Mouse (Mus musculus) neural tube, embryonic 10.5 days (tissue): ENCODE measurements at regions not wholly inside any gene's neighbourhood (a gene's known extent, or its start where the extent isn't known, plus 50 kb on each side); places are given as distances from the start of the nearest gene placed in this dataset.

ENCODE experiments used
- DNase-seq: peaks from one replicate; pipeline ENCODE4 v3.0.0-alpha.2; 2017; ENCODE audit warnings: low spot score; ENCODE audit errors: extremely low spot score

DNA sequence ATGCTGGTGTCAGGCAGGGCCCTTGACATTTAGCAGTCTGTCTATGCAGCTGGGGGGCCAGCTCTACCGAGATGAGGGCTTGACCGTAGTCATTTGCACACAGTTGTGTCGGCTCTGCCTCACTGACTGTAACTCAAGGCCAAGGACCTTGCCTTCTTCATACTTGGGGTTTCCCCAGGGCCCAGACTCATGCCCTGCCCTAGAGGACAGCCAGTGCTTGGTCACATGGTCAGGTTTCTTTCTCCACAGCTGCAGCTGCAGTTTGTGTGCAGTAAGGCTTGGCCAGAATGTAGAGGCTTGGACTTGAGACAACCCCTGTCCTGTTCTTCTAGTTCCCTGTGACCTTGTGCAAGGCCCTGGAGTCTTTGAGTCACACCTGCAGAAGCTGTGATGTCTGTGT lies 68.7 kb upstream of the Id2 start:
- DNase-seq = no peak

DNA sequence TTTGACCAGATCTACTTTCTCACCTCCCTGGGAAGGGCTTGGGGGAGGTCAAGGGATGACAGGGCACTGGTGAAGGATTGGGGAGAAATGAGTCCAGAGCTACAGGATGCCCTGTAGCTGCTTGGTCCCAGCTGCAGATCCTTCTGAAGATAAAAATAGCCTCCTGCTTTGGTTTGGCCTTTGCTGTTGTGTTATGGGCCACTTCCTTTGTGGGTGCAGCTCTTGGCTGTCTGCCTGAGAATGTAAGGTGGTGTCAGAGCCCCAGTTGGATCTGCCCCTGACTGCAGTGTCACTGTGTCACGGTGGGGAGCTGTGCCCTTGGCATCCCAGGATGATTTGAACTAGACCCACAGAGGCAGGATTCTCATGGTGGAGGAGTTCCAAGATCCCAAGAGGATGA lies 67.8 kb upstream of the Id2 start:
- DNase-seq = no peak

DNA sequence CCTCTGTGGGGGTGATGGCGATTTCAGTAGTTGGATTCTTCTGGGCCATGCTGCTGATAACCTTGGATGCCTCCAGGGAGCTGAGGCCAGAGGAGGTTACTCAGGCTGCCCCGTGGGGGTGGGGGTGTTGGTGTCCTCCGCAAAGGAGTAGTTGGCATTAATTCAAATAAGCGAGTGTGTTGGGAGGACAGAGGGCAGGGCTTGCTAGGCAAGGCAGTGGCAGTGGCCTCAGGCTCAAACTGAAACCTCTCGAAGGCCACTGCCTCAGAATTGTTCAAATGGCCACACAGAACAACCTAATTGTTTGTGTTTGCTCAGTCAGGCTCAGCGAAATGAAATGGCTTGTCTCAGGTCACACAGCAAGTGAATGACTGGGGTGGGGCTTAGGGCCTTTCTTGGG lies 66.6 kb upstream of the Id2 start:
- DNase-seq = no peak

DNA sequence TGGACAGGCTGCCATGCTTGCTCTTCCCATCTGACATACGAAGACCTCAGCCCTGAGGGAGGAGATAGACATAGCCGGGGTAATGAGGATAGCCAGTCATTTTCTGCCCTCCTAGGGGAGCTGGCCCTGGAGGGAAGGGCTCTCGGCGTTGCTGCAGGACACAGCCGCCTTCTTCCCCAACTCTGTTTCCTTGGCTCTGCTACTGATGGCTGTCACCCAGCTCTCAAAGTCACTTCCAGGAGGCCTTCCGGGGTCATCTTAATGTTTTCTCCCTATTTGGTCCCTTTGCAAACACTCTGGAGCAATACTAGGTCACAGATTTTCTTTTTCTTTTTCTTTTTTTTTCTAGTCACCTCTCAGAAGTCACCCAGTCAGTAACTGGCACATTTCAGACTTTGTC lies 65.9 kb upstream of the Id2 start:
- no peak for DNase-seq

DNA sequence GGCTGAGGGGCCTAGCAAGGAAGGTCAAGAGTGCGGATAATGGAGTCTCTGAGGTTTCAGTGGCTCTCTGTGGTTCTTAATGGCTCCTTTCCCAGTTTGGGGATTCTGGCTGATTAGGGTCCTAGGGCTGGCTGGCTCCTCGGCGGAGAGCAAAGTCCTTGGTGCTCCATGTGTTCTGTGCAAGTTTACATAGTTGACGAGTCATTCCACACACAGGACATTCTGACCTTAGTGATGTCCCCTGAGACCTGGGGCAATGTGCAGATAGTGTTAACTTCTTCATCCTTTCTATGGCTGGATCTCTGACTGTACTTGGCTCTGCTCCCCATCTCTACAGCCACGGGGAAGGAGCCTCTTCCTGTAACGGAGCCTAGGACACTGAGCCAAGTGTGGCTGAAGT lies 65.0 kb upstream of the Id2 start:
- DNase-seq = no peak

DNA sequence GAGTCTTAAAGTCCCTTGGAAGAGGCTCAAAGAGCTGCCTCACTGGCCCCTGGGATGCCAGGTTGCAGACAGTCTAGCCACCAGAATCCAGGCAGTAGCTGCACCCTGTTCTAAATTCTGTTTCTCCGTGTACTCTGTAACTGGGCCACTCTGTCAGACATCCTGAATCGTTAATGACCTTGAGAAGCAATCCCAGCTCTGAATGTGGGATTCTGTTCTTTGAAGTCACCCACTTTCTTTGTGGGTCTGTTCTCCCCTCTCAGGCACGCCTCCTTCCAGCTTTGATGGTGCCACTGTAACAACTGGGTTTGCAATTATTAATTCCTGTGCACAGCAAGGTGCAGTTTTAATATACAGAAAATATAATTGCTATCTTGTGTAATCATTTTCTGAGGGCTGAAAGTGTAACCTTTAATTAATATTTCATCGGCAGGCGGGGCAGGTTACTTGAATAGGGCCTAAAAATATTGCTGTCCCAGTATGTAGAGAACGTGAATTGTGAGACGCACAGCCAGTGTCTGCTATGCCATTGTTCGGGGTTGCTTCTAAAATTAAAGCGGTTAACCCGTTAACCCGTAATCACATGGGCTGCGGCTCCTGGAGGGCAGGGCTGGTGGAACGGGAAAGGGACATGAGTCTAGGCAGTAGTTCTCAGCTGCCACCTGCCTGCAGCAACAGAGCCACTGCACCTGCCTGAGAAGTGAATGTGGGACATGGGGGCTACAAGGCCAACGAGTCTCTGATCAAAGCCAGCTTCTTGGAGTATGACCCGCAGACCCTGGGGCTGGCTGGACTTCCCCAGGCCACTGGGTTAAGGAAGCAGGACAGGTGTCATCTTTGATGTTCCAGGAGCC lies 64.3 kb upstream of the Id2 start:
- no peak for DNase-seq

DNA sequence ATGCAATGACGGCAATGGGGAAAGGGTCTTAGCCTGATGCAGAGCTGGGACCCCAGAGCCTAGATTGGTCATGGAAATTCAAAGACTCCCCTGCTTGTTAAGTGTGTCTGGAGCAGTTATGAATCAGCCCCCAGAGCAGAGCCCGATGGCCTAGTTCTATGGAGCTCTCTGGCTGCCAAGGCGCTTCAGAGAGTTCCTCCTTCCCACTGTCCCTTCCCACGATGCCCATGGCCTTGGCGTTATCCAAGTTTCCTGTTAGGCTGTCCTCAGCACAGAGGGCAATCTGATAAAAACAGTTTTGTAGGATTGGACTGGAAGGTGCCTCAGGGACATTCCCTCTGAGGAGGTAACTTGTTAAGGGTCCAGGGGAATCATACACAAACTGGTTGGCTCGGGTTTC lies 62.2 kb upstream of the Id2 start:
- DNase-seq = no peak

DNA sequence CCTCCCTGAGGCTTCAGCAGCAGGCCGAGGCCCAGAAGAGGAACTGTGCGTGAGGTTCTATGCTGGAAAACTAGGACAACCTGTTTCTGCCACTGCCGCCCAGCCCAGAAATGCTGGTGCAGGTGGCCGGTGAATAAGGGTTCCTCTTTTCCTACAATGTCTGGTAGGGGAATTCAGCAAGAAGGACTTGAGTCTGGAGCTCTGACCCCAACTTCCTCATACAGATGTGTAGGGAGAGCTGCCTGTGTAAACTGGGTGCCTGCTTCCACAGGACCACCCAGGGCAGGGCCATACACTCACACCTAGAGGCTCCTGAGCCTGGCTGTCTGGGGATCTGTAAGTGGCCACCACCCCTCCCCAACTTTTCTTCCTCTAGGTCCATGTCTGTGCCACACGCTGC lies 60.3 kb upstream of the Id2 start:
- no peak for DNase-seq

DNA sequence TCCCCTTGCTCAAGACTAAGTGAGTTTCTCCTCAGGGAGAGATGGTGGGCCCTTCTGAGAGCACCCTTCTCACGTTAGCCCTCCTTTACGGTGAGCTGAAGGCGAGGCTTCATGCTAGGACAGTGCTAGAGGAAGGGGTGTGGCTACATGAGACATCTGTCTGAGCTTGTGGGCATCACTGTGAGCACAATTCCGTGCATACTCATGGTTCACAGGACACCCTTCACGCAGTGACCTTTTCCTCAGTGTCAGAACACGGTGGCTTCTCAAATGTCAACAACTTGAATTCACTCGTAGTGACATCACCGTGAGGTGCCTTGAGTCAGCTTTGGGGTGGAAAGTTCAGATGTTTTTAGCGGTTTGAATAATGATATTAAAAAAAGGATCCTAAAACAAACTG lies 58.5 kb upstream of the Id2 start:
- no peak for DNase-seq

DNA sequence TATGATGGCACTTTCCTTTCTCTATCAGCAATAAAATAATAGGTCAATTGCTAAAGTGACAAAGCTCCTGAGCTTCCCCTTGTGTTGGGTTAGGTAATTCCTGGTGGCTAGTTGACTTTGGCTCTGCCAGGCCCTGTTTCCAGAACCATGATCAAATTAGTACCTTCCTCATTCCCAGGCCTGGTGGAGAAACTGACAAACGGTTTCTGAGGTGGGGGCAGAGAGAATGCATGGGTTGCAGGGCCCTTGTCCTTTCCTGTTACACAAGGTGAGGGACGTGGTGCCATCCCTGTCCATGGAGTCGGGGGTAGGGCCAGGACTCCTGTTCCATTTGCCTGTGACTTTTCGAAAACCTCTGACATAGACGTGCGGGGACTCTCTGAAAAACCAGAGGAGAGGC lies 51.2 kb upstream of the Id2 start:
- DNase-seq = no peak
